Mouse (Mus musculus): ENCODE data around the gene Aifm2.

DNA sequence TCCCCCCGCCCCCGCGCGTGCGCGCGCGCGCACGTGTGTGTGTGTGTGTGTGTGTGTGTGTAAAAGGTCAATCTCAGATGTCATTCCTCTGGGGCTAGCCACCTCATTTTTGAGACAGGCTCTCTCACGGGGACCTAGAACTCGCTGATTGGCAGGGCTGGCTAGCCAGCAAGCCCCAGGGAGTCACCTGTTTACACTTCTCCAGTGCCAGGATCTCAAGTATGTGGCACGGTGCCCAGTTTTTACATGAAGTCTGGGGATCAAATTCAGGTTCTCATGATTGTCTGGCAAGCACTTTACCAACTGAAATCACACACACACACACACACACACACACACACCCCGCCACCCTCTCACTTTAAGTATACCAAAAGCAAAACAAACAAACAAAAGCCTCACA lies 42.0 kb downstream of the Aifm2 start:
- TF ChIP-seq CTCF (IDR thresholded peaks at IDR 0.05; ENCODE audit: low read depth, low read length) (no peak), EP300 (IDR thresholded peaks at IDR 0.05; ENCODE audit: insufficient read depth, low read depth, low read length) (no peak), POLR2A (IDR thresholded peaks at IDR 0.05; ENCODE audit: insufficient read depth, low read length) (no peak)
